Mouse (Mus musculus): ENCODE measurements around the gene Gm16253.

The Gm16253 gene

DNA sequence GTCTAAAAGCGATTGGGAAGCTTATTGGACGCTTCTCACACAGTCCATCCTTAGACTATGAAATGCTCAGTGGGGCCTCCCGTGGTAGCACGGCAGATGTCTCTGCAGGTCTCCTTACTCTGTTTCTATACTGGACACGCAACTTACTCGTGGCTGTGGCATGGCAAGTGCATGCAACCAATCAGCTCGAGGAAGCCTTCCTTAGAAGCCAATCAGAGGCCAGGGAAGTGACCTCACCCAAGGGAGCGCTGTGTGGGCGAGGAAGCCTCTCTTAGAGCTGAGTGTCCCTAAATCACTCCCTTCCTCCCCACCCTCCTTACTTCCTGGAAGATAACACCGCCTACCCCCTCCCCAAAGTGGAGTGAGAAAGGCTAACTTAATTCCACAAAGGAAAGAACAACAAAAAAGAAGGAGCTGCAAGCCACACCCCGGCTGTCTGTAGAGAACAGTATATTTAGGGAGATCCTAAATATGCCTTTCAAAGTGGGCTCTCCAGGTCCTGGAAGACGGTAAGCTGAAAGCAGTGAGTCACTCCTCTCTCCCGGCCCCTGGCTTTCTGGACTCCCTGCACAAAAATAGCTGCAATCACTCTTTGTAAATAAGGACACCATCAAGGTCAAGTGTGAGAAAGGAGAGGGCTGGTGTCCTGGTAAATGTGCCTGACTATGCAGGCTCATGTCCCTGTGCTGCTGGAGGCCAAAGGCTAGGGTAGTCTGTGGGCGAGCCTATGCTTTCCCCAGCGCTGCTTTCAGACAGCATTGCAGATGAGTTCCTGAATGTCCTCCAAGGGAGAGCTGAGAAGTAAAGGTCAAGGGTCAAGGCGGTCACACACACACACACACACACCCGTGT is at the start of gene Gm16253:
TSS of gene Gm16253 (plus strand) at position 295 of the 852 bp plus-strand sequence.
- in situ Hi-C loops (cut with MseI, MboI), result no loop called here

DNA sequence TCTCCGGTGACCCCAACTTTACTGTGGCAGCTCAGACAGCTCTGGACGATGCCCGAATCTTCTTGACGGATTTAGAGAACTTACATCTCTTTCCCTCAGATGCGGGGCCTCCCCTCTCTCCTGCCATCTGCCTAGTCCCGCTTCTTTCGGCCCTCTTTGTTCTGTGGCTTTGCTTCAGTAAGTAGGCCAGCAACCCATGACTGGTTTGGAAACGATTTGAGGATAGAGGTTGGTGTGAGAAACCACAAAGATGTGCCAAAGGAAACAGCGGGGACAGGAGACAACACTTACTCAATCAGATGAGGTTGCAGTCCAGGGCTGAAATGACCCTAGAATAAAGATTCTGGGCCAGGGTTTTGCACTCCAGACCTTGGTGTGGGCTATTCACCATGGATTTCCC is 48.3 kb upstream of the Gm16253 start:
- in situ Hi-C loops (cut with MseI, MboI), result no loop called here

DNA sequence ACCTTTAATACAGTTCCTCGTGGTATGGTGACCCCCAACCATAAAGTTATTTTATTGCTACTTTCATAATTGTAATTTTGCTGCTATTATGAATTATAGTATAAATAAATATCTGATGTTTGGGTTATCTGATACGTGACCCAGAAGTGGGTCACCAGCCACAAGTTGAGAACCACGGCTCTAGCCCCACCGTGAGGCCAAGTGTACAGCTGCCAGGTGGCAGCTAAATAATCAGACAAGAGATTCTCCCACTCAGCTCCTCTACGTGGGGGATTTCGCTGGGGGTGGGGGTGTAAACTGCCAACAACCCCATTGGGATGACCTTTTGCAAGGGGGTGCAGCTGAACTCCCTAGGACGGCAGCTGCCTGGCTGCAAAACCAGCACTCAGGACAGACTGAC is 44.7 kb upstream of the Gm16253 start:
- in situ Hi-C loops (cut with MseI, MboI), result no loop called here

DNA sequence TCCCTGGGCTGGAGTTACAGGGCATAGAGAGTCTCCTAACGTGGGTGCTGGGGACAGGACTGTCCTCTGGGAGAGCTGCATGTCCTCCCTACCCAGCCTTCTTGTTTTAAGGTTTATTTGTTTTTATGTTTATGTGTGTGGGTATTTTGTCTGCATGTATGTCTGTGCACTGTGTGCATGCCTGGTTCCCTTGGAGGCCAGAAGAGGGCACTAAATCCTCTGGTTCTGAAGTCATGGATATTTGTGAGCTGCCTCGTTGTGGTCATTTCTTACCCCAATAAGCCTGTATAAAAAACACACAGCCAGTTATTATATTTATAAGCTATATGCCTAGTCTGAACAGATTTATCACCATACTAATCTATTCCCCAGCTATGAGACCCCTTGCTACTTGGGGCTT is 42.5 kb upstream of the Gm16253 start:
- in situ Hi-C loops (cut with MseI, MboI), result no loop called here

DNA sequence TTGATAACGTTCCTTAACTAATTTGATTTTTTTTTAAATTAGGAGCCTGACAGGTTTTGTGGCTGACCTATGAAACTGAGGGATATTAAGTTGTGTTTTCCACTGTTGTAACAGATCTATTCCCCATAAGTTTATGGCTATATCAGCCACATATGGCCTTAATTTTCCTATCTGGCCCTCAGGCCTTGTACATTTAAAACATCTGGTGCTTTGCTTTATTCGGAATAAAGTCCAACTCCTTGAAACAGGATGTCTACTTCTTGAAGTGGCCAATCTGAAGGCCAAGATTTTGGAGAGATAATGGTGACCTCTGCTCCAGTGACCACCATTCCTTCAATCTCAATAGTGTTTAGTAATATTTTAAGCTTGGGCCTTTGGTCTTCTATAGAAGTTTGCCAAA is 37.5 kb upstream of the Gm16253 start:
- in situ Hi-C loops (cut with MseI, MboI), result no loop called here

DNA sequence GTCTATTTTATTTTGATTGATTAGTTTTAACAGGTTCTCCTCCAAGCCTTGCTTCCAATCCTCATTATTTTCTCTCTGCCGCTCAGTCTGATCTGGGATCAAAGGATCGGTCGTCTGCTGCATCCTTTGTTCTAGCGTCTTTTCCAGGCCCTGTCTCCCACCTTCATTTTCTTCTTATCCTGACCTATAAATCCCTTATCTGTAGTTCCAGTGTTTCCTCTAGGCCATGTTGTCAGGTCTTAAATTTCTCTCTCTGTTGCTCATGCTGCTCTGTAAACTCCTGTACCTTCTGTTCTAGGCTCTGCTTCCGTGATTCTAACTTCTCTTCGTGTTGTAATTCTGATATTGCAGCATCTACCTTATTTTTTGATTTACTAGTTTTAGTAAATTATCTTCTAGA is 36.0 kb upstream of the Gm16253 start:
- in situ Hi-C loops (cut with MseI, MboI), result loop anchor here in 1 of 2 experiments (10.0 kb wide), 1 partner anchor 104 kb away; the partner anchor contains the start of gene Itga10

DNA sequence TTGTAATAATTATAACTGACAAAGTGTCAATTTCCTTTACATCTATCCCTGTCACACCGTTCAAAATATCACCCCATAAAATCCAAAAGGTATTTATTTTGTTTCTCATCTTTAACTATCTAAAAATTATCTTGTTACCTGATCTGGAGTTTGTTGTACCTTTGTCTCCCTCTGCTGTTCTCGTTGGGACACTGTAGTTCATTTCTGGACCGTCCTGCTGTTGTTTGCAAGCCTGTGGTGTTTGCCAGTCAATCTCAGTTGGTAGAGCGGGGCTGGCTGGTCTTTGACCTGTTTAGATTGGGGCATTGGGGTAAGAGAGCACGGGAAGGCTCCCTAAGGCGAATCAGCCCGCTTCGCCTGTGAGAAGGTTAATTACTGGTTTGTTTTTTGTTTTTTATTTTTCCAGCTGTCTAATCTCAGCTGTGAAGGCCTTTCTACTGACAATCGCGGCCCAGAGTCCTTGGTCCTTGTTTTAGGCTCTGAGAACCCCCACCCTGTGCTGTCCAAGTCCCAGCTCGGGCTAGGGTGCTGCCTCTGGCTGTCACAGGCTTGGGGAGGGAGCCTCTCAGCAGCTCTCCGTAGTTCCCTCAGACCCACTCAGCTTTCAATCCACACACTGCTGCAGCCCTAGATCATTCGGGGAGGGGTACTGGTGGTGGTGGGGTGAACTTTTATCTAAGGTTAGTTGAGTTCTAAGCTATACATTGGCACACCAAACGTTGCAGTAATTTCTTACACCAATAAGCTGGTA is 35.3 kb upstream of the Gm16253 start:
- in situ Hi-C loops (cut with MseI, MboI), result loop anchor here in 1 of 2 experiments (10.0 kb wide), 1 partner anchor 103 kb away; the partner anchor contains the start of gene Itga10

DNA sequence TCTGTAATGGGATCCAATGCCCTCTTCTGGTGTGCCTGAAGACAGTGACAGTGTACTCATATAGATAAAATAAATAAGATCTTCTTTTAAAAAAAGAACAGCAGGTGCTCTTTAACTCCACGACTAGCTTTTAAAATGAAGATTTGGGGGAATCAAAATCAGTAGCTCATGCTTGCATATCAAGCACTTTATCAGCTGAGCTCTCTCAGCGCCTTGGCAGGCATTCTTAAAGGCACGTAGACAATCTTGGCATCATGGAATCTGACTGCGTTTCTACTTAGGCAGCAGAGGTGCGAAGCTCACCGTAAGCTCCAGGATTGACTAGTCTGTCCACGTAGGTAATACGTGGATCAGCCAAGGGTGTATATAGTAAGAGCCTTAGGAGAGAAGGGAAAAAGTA is 34.2 kb upstream of the Gm16253 start:
- in situ Hi-C loops (cut with MseI, MboI), result loop anchor here in 1 of 2 experiments (10.0 kb wide), 1 partner anchor 102 kb away; the partner anchor contains the start of gene Itga10

DNA sequence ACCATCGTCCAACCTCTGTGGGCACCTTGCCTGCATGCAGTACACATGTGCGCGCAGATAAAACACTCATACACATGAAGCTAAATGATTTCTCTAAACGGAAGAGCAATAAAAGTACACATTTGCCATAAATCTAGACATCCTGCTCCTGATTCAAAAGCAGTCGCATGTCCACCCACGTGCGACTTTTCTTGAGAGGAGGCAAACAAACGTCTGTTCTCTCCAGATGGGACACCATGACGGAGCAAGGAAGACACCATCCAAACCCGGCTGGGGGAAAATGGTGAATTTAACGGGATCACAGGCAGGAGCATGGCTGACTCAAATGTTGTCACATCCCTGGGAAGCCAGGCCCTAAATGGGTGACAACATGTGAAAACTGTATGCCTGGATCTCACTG is 33.4 kb upstream of the Gm16253 start:
- in situ Hi-C loops (cut with MseI, MboI), result loop anchor here in 1 of 2 experiments (10.0 kb wide), 1 partner anchor 101 kb away; the partner anchor contains the start of gene Itga10

DNA sequence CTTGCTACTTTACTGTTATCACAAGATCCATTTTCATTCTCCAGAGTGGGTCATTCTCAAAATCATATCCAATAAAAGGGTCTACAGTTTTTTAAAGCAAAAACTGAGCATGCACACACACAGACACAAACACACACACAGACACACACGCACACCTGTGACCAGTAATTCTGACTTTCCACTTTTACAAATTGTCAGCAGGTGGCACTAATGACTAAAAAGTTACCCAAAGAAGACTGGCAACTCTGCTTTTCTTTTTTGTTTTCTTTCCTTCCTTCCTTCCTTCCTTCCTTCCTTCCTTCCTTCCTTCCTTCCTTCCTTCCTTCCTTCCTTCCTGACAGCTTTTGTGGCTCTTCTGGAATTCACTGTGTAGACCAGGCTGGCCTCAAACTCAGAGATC is 31.2 kb upstream of the Gm16253 start:
- in situ Hi-C loops (cut with MseI, MboI), result loop anchor here (5.0 to 10.0 kb wide), 2 partner anchors 37 to 99 kb away; partner anchors contain the start of gene Itga10 (in 1 of the 2)

DNA sequence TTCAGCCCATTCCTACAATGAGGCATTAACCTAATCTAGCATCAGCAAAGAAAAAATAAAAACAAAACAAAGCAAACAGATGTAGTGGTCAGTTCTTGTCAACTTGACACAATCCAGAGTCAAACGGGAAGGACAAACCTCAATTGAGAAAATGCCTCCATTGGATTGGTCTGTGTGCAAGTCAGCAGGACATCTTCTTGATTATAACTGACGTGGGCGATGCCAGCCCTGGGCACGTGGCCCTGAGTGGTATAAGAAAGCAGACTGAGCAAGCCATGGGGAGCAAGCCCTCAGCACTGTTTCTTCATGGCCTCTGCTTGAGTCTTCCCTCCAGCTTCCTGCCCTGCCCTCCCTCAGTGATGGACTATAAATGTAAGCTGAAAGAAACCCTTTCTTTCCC is 29.9 kb upstream of the Gm16253 start:
- in situ Hi-C loops (cut with MseI, MboI), result loop anchor here (5.0 to 10.0 kb wide), 2 partner anchors 35 to 98 kb away; partner anchors contain the start of gene Itga10 (in 1 of the 2)

DNA sequence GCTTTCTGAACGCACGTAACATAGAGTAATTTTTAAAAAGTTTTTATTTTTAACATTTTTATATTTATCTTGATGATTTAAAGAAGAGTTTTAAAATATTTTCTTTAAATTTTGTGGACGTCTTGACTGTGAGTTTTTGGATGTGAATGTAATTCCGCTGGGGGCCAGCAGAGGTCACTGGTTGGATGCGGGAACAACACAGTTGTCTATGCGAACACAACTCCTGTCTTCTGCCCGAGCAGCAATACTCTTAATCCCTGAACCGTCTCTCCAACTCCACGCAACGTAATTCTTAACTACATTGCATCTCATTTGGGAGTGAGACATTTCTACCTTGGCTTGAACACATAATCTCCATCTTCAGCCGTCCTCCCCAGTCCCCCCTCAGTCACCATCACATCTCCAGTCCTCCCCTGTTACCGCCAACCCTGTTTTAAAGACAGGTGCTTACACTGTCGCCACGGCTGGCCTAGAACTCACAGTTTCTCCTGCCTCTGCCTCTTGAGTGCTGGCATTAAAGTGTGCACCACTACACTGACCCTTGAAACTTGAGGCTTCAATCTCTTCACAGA is 29.3 kb upstream of the Gm16253 start:
- in situ Hi-C loops (cut with MseI, MboI), result loop anchor here (5.0 to 10.0 kb wide), 2 partner anchors 35 to 97 kb away; partner anchors contain the start of gene Itga10 (in 1 of the 2)

DNA sequence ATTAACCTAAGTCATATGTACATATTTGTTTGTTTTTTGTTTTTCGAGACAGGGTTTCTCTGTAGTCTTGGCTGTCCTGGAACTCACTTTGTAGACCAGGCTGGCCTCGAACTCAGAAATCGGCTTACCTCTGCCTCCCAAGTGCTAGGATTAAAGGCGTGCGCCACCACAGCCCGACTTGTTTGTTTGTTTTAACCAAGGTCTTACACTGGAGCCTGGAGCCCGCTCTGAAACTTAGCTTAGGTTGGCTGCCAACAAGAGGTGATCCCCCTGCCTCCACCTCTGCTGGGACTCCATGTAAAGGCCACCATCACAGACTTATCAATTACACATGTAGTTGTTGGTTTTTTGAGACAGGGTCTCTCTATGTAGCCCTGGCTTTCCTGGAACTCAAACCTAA is 28.0 kb upstream of the Gm16253 start:
- in situ Hi-C loops (cut with MseI, MboI), result loop anchor here (5.0 to 10.0 kb wide), 2 partner anchors 33 to 96 kb away; partner anchors contain the start of gene Itga10 (in 1 of the 2)

DNA sequence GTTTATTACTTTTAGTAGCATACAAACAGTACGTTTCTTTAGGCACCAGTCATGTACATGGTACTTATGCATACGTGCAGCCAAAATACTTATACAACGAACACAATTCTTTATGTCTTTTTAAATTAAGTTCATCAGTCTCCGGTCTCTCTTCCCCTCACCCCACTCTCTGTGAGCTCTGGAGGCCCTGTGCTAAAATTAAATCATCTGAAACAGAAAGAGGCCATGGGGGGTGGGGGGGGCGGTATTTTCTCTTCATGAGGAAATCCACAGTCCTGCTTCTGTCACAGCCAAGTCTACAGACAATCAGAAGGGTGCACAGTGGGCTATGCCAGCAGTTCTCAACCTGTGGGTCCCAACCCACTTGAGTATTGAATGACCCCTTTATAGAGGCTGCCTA is 27.4 kb upstream of the Gm16253 start:
- in situ Hi-C loops (cut with MseI, MboI), result loop anchor here (5.0 to 10.0 kb wide), 2 partner anchors 33 to 95 kb away; partner anchors contain the start of gene Itga10 (in 1 of the 2)

DNA sequence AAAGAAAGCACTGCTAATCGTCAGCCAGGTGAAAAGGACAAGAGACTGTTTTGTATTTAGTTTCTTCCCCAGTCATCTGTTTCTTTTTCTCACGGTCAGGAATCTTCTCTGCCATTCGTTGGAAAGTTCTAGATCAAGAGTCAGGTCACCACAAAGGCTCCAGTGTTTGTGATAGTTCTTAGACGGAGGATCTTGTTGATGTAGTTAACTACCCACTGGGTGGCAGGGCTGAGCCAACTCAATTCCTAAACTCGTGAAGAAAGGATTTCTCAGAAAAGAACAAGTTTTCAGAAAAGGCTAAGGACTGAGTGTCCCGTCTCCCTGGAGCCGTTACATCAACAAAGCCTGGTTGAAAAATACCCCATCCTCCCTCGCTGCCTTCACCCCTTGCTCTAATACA is 25.6 kb upstream of the Gm16253 start:
- in situ Hi-C loops (cut with MseI, MboI), result no loop called here

DNA sequence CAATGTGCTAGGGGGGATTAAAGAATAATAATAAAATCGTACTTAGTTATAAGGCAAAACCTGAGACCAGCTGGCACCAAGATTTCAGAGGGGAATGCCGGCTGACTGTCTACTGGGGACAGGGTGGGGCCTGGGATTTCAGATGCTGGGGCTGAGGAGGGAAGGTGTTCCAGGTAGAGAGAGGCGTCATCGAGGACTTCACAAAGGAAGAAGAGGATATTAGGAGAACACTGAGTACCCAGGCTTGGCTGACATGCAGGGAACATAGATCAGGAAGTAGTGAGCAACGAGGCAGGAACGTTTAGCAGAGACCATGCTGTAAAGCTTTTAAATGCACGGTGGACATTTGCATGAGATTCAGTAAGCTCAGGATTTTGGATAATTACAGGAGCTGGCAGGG is 24.9 kb upstream of the Gm16253 start:
- in situ Hi-C loops (cut with MseI, MboI), result no loop called here

DNA sequence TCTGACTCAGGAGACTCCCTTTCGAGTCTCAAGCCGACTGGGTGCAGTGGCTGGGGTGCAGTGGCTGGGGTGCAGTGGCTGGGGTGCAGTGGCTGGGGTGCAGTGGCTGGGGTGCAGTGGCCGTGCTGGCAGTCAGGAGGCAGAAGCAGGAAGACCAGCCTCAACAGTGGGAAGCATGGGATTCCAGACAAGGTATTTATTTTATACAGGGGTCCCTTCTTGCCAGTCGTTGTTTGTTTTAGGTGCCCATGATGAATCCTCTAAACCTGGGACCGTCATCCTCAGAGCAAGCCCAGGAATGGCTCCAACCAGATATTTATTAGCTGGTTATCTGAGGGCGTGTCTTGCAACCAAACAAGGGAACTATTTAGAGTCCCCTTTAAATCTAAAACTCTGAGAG is 23.2 kb upstream of the Gm16253 start:
- in situ Hi-C loops (cut with MseI, MboI), result no loop called here

DNA sequence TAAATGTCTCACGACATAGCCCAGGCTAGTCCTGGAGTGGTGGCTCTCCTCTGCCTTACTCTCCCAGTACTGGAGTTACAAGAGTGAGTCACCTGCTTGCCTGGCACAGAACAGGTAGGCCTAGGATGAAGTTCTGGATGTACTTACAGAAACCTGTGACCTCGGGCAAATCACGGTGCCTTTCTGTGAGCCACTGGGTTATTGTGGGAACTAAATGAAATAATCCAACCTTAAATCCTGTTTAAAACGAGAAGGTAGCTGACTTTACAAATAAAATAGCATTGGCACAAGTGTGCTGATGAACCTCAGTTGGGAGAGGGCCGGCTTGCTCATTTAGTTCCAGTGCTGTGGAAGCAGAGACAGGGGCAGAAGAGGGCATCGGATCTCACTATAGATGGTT is 22.5 kb upstream of the Gm16253 start:
- in situ Hi-C loops (cut with MseI, MboI), result no loop called here

DNA sequence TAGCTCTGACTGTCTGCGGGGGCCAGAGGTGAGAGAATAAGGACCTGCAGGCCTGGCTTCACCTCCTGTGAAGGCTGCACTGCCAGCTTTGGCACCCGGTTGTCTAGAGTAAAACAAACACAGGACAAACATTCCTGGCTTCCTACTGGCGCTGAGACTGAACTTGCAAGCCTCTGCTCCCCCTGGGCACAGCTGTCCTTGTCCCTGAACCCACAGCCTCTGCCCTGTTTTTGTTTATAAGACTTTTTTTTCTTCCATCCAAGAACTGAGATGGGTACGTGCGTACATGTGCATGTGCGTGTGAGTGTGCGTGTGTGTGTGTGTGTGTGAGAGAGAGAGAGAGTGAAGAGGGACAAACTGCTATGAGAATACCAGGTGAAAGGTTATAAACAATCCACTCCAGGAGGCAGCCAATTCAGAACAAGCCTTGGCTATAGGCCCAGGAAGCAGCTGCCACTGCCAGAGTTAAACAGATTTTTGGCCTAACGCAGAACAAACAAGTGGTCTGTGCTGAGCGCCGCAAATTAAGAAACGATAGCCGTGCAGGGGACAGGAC is 21.7 kb upstream of the Gm16253 start:
- in situ Hi-C loops (cut with MseI, MboI), result no loop called here

DNA sequence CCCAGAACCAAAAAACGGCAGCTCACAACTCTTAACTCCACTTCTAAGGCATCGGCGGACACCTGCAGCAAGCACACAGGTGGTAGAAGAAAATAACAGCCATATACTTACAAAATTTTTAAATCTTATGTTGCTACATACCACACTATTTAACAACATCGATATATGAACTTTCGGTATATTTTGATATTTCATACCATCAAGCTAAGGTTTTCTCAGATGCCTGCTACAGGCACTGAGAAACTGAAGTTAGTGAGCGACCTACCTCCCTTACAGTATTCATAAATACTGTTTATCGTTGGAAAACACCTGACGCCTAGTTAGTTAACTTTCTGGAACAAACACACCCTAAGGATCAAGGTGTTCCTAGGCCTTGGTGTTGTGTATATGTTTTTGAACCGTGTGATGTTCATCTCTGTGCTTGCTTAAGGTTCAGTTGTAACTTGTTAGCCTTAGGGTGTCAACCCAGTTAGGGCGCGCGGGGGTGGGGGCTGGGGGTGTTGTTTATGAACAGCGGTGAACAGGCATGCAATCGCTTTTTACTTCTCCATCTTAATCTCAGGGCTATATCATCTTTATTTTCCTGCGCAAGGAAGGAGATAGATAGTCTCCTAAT is 20.7 kb upstream of the Gm16253 start:
- in situ Hi-C loops (cut with MseI, MboI), result no loop called here

Data from mouse trophoblast stem cell (cell line).